Mouse (Mus musculus) megakaryocyte, embryonic 14.5 days (primary cell): ENCODE results near the gene Stox2.

Source experiments
- FLI1 ChIP-seq: IDR thresholded peaks from 2 replicates; pipeline ENCODE4 v1.6.1; 2012; ENCODE audit warnings: low read length, inconsistent platforms, mixed read lengths
- GATA1 ChIP-seq: IDR thresholded peaks from 3 replicates; pipeline ENCODE4 v1.6.1; 2012; ENCODE audit warnings: mixed read lengths, low read length, inconsistent platforms, borderline replicate concordance

- TF ChIP-seq GATA1 (no peak), FLI1 (no peak)
Observed at GRCm38 (mm10) chr8:47380725-47381124, 65.4 kb downstream of the Stox2 start.
